Mouse (Mus musculus): Measurements from ENCODE around the gene Kcnb1. TPM values are rescaled to one million over a fixed set of nuclear protein-coding genes. Genes with fewer than 3 reads are reported as not detected.

Kcnb1 gene
- polyA plus RNA-seq, 1 experiment: 2.1 TPM

- no peaks in the 10 kb centered on the region for H3K36me3 ChIP-seq (ENCODE audit: control insufficient read depth, insufficient read depth, low read length)
- no peak for DNase-seq
- no peaks in the 10 kb centered on the region for H3K27me3 ChIP-seq (ENCODE audit: control insufficient read depth, insufficient read depth, low read length)
- peaks cover 11% of the 10 kb centered on the region for H3K4me1 ChIP-seq (replicated peaks; ENCODE audit: control insufficient read depth, insufficient read depth, low read length)
- 84% methylated on average over 11 of the region's 11 CpGs for WGBS
- TF ChIP-seq CTCF (IDR thresholded peaks at IDR 0.05; ENCODE audit: borderline replicate concordance, control insufficient read depth, extremely low read depth, insufficient read depth, low read length, poor library complexity): no peak
- TF ChIP-seq POLR2A (IDR thresholded peaks at IDR 0.05; ENCODE audit: control insufficient read depth, extremely low read depth, insufficient read depth, low read length, poor library complexity): no peak
- H3K4me3 ChIP-seq (ENCODE audit: control insufficient read depth, insufficient read depth, low read length): no peak overlapping the region
- no peak overlapping the region for H3K27ac ChIP-seq (ENCODE audit: control insufficient read depth, insufficient read depth, low read length)
These were observed 112.6 kb downstream of the Kcnb1 start for GRCm38 (mm10) chr2:167077199-167077962.

- DNase-seq: no peak
- H3K4me1 ChIP-seq (replicated peaks; ENCODE audit: control insufficient read depth, insufficient read depth, low read length): peaks cover 12% of the 10 kb centered on the region
- TF ChIP-seq CTCF (IDR thresholded peaks at IDR 0.05; ENCODE audit: borderline replicate concordance, control insufficient read depth, extremely low read depth, insufficient read depth, low read length, poor library complexity) (no peak), POLR2A (IDR thresholded peaks at IDR 0.05; ENCODE audit: control insufficient read depth, extremely low read depth, insufficient read depth, low read length, poor library complexity) (no peak)
- H3K27me3 ChIP-seq (ENCODE audit: control insufficient read depth, insufficient read depth, low read length): no peaks in the 10 kb centered on the region
- WGBS: 96% methylated on average over 2 of the region's 2 CpGs
- H3K36me3 ChIP-seq (ENCODE audit: control insufficient read depth, insufficient read depth, low read length): no peaks in the 10 kb centered on the region
- H3K4me3 ChIP-seq (ENCODE audit: control insufficient read depth, insufficient read depth, low read length): no peak overlapping the region
- H3K27ac ChIP-seq (ENCODE audit: control insufficient read depth, insufficient read depth, low read length): no peak overlapping the region
These were observed 113.2 kb downstream of the Kcnb1 start for GRCm38 (mm10) chr2:167076759-167077158.

- TF ChIP-seq POLR2A (IDR thresholded peaks at IDR 0.05; ENCODE audit: control insufficient read depth, extremely low read depth, insufficient read depth, low read length, poor library complexity): no peak
- no peak for TF ChIP-seq CTCF (IDR thresholded peaks at IDR 0.05; ENCODE audit: borderline replicate concordance, control insufficient read depth, extremely low read depth, insufficient read depth, low read length, poor library complexity)
These were observed 113.6 kb downstream of the Kcnb1 start for GRCm38 (mm10) chr2:167076352-167076751.

GRCm38 (mm10) chr2:167074587-167074986 lies 115.4 kb downstream of the Kcnb1 start:
- Histone ChIP-seq H3K27ac (ENCODE audit: control insufficient read depth, insufficient read depth, low read length) (no peak overlapping the region), H3K27me3 (ENCODE audit: control insufficient read depth, insufficient read depth, low read length) (no peaks in the 10 kb centered on the region), H3K4me3 (ENCODE audit: control insufficient read depth, insufficient read depth, low read length) (no peak overlapping the region), H3K4me1 (replicated peaks; ENCODE audit: control insufficient read depth, insufficient read depth, low read length) (peaks cover 7% of the 10 kb centered on the region), H3K36me3 (ENCODE audit: control insufficient read depth, insufficient read depth, low read length) (no peaks in the 10 kb centered on the region)
- no peak for DNase-seq
- TF ChIP-seq CTCF (IDR thresholded peaks at IDR 0.05; ENCODE audit: borderline replicate concordance, control insufficient read depth, extremely low read depth, insufficient read depth, low read length, poor library complexity): no peak
- no peak for TF ChIP-seq POLR2A (IDR thresholded peaks at IDR 0.05; ENCODE audit: control insufficient read depth, extremely low read depth, insufficient read depth, low read length, poor library complexity)
- WGBS: 83% methylated on average over 5 of the region's 5 CpGs

More at GRCm38 (mm10) chr2:167076352-167076751, 113.6 kb downstream of the Kcnb1 start:
- WGBS: 97% methylated on average over 4 of the region's 4 CpGs
- Histone ChIP-seq H3K27ac (ENCODE audit: control insufficient read depth, insufficient read depth, low read length) (no peak overlapping the region), H3K4me1 (replicated peaks; ENCODE audit: control insufficient read depth, insufficient read depth, low read length) (peaks cover 11% of the 10 kb centered on the region), H3K4me3 (ENCODE audit: control insufficient read depth, insufficient read depth, low read length) (no peak overlapping the region), H3K27me3 (ENCODE audit: control insufficient read depth, insufficient read depth, low read length) (no peaks in the 10 kb centered on the region), H3K36me3 (ENCODE audit: control insufficient read depth, insufficient read depth, low read length) (no peaks in the 10 kb centered on the region)
- DNase-seq: no peak

GRCm38 (mm10) chr2:167071641-167072601 lies 118.0 kb downstream of the Kcnb1 start:
- Histone ChIP-seq H3K4me3 (ENCODE audit: control insufficient read depth, insufficient read depth, low read length) (peak overlapping the region; percentile 36), H3K27ac (ENCODE audit: control insufficient read depth, insufficient read depth, low read length) (no peak overlapping the region), H3K36me3 (ENCODE audit: control insufficient read depth, insufficient read depth, low read length) (no peaks in the 10 kb centered on the region), H3K4me1 (replicated peaks; ENCODE audit: control insufficient read depth, insufficient read depth, low read length) (peaks cover 7% of the 10 kb centered on the region), H3K27me3 (ENCODE audit: control insufficient read depth, insufficient read depth, low read length) (no peaks in the 10 kb centered on the region)
- TF ChIP-seq CTCF (IDR thresholded peaks at IDR 0.05; ENCODE audit: borderline replicate concordance, control insufficient read depth, extremely low read depth, insufficient read depth, low read length, poor library complexity) (peak; percentile 99), POLR2A (IDR thresholded peaks at IDR 0.05; ENCODE audit: control insufficient read depth, extremely low read depth, insufficient read depth, low read length, poor library complexity) (no peak)
- DNase-seq: peak; percentile 89
- WGBS: 7% methylated on average over 22 of the region's 22 CpGs

GRCm38 (mm10) chr2:167071266-167071640 lies 118.7 kb downstream of the Kcnb1 start:
- Histone ChIP-seq H3K27me3 (ENCODE audit: control insufficient read depth, insufficient read depth, low read length) (no peaks in the 10 kb centered on the region), H3K27ac (ENCODE audit: control insufficient read depth, insufficient read depth, low read length) (no peak overlapping the region), H3K36me3 (ENCODE audit: control insufficient read depth, insufficient read depth, low read length) (no peaks in the 10 kb centered on the region), H3K4me3 (ENCODE audit: control insufficient read depth, insufficient read depth, low read length) (peak overlapping the region; percentile 17), H3K4me1 (replicated peaks; ENCODE audit: control insufficient read depth, insufficient read depth, low read length) (peaks cover 7% of the 10 kb centered on the region)
- TF ChIP-seq POLR2A (IDR thresholded peaks at IDR 0.05; ENCODE audit: control insufficient read depth, extremely low read depth, insufficient read depth, low read length, poor library complexity) (no peak), CTCF (IDR thresholded peaks at IDR 0.05; ENCODE audit: borderline replicate concordance, control insufficient read depth, extremely low read depth, insufficient read depth, low read length, poor library complexity) (no peak)
- WGBS: 23% methylated on average over 12 of the region's 12 CpGs
- DNase-seq: no peak
